Mouse (Mus musculus): ENCODE results near the gene Scai.
"Not testable (repeated sequence)": the region's sequence is repeated elsewhere in the genome, so short reads cannot be mapped to it uniquely, and the experiment has no call there.

Scai gene

GRCm38 (mm10) chr2:39190561-39191056 is at the start of gene Scai:
Scai (minus strand) TSS chr2:39190734.
- DNase-seq, result peak; percentile 98

DNA sequence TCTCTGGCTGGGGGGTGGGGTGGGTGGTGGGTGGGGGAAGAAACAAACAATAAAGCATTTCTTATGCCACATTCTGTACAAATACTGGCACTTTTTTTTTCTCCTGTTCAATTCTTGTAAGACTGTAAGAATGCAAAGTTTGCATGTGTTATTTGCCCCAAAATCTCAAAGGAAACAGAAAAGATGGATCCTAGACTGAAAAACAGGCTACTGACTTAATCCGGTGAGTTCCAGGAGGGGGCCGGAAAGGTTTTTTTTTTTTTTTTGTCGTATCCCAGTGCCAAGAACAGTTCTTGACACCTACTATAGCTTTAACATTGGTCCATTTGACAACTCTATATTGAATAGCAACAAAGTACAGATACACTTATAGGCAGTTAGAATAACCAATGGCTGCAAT is 36.2 kb upstream of the Scai start:
- no peak for DNase-seq

GRCm38 (mm10) chr2:39226019-39226640 is 35.6 kb upstream of the Scai start, which contains the start of gene Ppp6c:
Ppp6c (minus strand) TSS chr2:39226451.
- peak; percentile 92 for DNase-seq

DNA sequence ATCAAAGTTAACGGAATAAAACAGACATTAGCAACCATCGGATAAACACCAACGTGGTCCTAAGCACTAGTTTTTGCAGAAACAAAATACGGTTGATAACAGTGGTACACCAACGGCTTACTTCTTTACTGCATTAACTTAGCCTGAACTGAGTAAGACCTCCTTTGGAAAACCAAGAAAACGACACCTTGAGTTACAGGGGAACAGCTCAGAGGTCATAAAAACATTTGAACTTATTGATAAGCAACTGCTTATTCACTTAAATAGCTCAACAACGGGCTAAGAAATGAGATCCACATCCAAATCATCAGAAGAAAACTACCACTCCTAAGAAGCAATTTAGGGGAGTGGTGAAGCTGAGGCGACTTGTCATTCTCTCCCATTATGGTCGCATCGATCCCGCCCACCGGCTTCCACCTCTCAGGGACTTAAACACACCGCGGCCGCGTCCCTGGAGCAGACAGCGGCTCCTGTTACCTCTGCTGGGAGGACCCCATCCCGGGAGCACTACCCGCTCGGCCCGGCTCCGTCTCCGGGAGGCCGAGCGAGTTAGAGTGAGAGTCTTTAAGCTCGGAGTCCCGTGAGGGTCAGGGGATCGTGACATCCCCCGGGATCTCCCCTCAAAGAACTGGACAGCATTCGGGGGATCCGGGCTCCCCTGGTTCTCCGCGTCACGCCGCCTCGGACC is 34.9 kb upstream of the Scai start:
- not testable (repeated sequence) for DNase-seq

DNA sequence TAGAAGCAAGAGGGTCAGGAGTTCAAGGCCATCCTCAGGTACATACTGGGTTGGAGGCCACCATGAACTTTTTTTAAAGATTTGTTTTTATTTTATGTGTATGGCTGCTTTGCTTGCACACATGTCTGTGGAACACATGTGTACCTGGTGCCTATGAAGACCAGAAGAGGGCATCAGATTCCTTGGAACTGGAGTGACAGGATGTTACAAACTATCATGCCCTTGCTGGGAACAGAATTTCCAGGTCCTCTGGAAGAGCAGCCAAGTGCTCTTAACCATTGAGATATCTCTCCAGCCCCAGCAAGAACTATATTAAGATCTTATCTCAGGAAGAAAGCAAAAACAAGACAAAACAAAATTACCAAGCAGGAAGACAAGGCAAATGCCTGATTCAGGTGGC is 34.1 kb upstream of the Scai start:
- no peak for DNase-seq

- no peak for DNase-seq
These were observed 29.5 kb upstream of the Scai start for GRCm38 (mm10) chr2:39220010-39220409.

GRCm38 (mm10) chr2:39219034-39219433 is 28.5 kb upstream of the Scai start:
- no peak for DNase-seq

DNA sequence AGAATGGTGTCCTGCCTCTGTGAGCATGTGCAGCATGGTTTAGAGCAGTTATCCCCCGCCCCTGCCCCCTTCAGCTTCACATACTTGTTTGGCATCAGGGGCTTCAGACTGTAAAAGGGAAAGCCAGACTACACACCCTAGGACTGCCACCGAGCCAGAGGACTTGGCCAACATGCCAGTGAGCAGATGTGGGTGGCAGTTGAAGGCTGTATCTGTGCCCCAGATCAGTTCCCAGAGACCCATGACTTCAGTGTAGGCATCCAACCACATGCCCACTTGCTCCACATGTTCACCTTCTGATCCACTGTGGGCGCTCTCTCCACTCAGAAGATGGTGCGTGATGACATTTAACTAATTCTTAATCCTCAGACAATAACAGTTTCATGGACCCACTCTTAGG is 26.6 kb upstream of the Scai start:
- no peak for DNase-seq

DNA sequence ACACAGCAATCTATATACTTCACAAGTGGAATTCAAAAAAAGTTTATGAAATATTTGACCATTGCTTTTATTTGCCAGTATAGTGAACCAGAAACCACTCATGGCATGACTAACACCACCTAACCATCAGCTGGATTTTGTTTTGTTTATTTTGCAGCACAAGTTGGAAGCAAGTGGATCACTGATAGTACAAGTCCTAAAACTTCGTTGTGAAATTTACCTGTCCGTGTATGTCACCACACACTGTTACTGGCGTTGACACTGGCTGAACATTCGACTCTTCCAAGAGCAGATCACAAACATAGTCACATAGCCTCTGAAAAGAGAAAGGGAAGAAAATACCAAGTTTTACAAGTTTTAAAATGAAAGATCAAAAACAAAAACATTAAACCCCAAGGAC is 20.2 kb upstream of the Scai start:
- no peak for DNase-seq

GRCm38 (mm10) chr2:39203359-39203758 is 12.8 kb upstream of the Scai start:
- no peak for DNase-seq

- no peak for DNase-seq
These were observed 4.3 kb upstream of the Scai start for GRCm38 (mm10) chr2:39194809-39195208.

GRCm38 (mm10) chr2:39189961-39190560 is 473 bp downstream of the Scai start:
- no peak for DNase-seq

GRCm38 (mm10) chr2:39185942-39186341 is 4.6 kb downstream of the Scai start:
- DNase-seq, result no peak

DNA sequence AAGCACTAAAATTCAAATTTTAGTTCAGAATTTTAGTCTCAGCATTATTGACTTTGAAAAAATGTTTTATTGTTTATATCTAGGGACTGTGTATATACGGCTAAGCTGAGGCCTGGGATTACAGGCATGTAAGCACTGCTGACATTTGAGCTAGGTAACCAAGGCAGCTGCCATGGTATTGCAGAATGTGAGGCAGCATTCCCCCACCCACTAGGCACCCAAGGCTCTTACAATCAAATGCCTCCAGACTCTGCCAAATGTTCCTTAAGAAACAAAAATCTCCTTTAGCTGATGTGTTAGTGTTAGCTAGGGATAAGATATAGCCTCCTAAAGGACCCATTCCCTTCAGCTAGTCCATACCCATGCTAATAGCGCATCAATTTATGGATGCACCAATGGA is 6.9 kb downstream of the Scai start:
- no peak for DNase-seq

DNA sequence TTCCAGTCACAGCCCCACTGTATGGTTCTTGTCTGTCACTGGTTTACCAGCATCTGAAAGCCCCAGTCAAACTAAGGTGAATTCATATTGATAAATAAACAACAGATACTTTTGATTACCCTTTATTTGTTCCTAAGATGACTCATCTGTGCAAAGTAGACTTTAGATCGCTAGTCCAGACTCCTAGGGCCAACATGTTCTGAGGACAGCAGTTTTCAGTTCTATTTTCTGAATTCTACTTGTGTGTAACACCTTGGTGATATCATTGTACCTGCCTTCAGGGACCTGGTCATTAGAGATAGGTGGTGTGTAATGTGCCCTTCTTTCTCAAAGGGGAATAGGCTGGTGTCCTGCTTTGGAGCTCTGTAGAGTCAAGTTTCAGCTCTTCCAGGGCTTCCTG is 29.5 kb downstream of the Scai start:
- DNase-seq, result no peak

- no peak for DNase-seq
These were observed 32.6 kb downstream of the Scai start for GRCm38 (mm10) chr2:39157916-39158315.

DNA sequence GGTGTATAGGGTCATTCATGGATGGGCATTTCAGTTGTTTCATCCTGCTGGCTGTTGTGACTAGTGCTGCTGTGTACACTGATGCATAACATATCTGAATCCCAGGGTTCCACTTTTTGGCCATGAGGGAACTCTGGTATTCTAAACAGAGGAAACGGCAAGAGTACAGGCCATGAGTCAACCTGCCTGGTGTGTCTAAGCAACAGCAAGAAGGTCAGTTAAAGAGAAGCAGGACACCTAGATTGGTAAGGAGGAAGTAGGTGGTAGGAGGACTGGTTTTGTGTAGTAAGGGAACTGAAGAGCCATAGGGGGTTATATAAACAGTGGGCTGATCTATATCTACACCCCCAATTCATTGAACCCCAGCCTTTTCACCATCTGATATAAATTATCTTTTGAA is 33.7 kb downstream of the Scai start:
- no peak for DNase-seq

- DNase-seq, result no peak
These were observed 39.6 kb downstream of the Scai start for GRCm38 (mm10) chr2:39150943-39151342.

- no peak for DNase-seq
These were observed 42.5 kb downstream of the Scai start for GRCm38 (mm10) chr2:39148075-39148474.

GRCm38 (mm10) chr2:39146469-39146868 is 44.1 kb downstream of the Scai start:
- DNase-seq, result no peak

- no peak for DNase-seq
These were observed 48.1 kb downstream of the Scai start for GRCm38 (mm10) chr2:39142357-39142948.

GRCm38 (mm10) chr2:39140586-39141455 is 49.7 kb downstream of the Scai start:
- peak; percentile 31 for DNase-seq

All from cerebellum, adult 8-10 months (tissue).